Mouse (Mus musculus) retina, postnatal 7 days (tissue): ENCODE data around the gene Krt222.
"Not testable (repeated sequence)": the region's sequence is repeated elsewhere in the genome, so short reads cannot be mapped to it uniquely, and the experiment has no call there.

Experiments
- DNase-seq: peaks from one replicate; pipeline ENCODE4 v3.0.0-alpha.2; 2012; ENCODE audit warnings: low read depth, low spot score

Krt222 gene

DNA sequence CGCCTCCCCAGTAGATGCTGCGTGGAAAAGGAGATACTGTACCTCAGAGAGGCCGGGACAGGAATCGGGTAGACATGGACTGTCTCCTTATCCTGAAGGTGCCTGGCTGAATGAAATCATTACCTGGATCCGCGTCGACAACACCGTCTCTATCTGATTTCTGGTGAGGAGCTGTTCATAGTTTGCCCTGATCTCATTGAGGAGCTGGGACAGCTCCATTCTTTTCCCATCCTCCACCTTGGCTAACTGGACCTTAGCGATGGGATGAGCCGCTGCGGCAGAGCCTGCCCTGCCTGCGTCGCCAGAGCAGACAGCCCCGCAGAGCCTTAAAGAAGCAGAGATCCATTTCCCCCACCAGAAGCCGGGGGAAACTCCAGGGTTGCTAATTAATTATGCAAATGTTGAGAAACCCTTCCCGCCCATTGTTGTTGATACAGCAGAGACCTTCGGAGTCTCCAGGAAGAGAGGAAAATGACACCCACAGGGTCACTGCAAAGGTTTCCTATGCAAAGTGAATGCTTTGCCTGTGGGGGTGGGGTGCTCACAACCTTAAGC is at the start of gene Krt222:
Gene Krt222, minus strand, starts transcription at position 266 of the 555 bp plus-strand sequence.
- DNase-seq = no peak

GRCm38 (mm10) chr11:99292846-99293245 is 49.0 kb upstream of the Krt222 start:
- no peak for DNase-seq

DNA sequence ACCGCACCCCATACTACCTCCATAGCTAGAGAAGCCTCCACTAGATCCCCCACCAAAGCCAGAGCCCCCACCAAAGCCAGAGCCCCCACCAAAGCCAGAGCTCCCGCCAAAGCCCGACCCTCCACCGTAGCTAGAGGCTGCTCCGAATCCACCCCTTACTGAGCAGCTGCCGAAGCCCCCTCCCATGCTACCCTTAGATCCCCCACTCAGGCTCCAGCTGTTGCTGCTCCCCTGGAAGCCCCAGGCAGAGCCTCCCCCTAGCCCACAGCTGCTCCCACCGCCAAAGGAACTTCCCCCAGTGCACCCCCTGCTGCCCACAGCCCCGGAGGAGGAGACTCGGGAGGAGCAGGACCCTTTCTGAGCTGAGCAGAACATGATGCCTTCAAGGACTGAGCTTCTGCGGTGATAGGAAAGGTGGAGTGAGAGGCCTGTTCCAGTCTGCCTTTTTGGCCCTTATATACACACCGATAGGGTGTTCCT is 41.0 kb upstream of the Krt222 start, which contains the start of gene Krt24:
Gene Krt24, minus strand, starts transcription at position 430 of the 480 bp plus-strand sequence.
- DNase-seq = no peak

GRCm38 (mm10) chr11:99284011-99284410 is 40.1 kb upstream of the Krt222 start:
- no peak for DNase-seq

GRCm38 (mm10) chr11:99283334-99283733 is 39.4 kb upstream of the Krt222 start:
- no peak for DNase-seq

DNA sequence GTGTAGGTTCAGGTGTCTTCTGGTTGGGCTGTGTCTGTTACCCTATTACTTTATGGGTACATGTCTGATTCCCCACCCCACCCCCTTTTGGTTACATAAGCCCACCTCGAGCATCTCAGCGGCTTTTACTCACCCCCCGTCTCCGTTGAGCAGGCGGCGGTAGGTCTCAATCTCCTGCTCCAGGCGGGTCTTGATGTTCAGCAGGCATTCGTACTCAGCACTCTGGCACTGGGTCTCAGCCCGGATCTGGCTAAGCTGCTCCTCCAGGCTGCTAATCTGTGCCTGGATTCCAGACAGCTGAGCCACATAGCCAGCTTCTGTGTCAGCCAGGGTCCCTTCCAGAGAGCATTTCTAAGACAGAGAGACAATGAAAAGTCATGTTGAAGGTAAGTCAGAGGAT is 37.2 kb upstream of the Krt222 start:
- DNase-seq = no peak

DNA sequence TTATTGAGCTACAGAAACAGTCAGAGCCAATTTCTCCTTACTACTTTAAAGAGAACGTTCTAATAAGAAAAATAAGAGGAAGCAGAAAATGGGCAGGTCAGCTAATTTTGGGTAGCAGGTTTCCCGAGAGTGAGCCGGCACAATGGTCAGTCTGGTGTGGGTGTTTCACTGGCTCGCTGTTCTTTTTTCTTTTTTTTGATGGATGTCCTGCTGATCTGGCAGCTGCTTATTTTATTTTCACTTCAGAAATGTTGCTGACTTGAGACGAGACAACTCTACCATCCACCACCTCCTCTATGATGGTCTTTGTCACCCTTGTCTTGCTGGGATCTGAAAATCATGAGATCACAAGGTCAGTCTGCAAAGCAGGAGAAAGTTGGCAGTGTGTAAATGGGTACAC is 36.1 kb upstream of the Krt222 start:
- DNase-seq = no peak

DNA sequence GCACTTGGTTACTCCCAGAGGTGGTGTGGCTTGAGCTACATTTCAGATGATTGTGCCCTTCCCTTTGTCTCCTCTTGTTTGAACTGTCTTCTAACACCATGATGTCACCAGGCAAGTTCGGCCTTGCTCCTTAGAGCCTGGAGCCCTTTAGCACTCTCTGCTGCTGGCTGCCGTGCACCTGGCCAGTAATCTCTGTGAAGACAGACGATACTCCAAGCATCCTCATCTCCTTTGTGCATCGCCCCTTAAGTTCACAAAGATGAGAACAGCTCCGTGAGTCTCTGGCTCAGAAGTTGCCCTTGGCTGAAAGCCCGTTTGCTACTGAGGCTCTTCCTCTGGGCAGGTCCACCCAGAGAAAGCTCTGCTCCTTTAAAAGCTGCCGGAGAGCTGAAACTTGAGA is 32.9 kb upstream of the Krt222 start:
- DNase-seq = no peak

GRCm38 (mm10) chr11:99275624-99276023 is 31.7 kb upstream of the Krt222 start:
- DNase-seq = no peak

DNA sequence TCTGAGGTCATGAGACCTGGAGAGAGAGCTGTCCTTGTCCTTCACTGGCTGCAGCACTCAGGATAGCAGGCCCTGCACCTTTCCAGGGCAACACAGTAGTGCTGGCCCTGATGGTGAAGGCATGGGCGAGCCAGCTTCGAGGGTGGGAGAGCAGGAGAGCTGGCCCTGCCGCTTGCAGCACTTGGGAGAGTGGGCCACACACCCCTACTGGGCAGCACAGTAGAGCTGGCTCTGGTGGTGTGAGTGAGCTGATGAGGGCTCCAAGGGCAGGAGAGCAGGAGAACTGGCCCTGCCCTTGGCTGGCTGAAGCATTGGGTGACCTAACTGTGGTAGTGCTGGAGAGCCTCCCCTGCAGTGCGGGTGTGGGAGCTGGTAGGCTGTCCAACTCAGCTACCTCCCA is 28.8 kb upstream of the Krt222 start:
- DNase-seq = no peak

GRCm38 (mm10) chr11:99269192-99269591 is 25.3 kb upstream of the Krt222 start:
- DNase-seq = no peak

- DNase-seq = no peak
Observed at GRCm38 (mm10) chr11:99265796-99266195, 21.9 kb upstream of the Krt222 start.

- DNase-seq = no peak
Observed at GRCm38 (mm10) chr11:99265220-99265619, 21.3 kb upstream of the Krt222 start.

DNA sequence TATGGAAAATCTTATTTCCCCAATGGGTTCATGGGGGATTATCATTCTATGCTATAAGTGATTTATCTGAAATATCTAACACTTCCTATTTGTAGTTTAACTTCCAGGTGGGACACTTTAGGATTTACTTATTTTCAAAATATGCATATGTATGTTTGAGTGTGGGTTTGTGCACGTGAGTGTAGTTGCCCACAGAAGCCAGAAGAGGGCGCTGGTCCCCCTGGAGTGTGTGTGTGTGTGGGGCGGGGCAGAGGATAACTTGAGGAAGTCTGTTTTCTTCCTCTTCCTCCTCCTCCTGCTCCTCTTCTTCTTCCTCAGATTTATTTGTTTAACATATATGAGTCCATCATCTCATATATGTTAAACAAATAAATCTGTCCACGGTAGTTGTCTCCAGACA is 12.3 kb upstream of the Krt222 start:
- DNase-seq = no peak

GRCm38 (mm10) chr11:99255316-99255715 is 11.4 kb upstream of the Krt222 start:
- DNase-seq = no peak

GRCm38 (mm10) chr11:99253893-99254292 is 10.0 kb upstream of the Krt222 start:
- DNase-seq = no peak

DNA sequence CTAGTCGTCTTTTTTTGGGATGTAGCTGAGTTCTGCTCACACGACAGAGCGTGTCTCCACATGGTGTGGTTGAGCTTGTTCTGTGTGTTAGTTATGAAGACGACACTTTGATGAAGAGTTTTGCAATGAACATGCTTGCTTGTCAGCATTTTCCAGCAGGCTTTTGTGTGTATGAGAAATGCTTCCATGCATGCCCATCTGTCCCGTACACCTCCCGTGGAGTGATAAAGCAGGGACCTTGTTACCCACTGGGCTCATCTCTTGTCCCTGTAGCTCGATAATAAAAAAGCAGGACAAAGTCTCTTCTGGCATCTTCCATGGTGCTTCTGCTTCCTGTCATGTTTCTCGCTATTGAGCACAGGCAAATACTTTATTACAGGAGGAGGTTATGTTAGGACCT is 8.8 kb upstream of the Krt222 start:
- no peak for DNase-seq

- no peak for DNase-seq
Observed at GRCm38 (mm10) chr11:99250666-99251065, 6.8 kb upstream of the Krt222 start.

DNA sequence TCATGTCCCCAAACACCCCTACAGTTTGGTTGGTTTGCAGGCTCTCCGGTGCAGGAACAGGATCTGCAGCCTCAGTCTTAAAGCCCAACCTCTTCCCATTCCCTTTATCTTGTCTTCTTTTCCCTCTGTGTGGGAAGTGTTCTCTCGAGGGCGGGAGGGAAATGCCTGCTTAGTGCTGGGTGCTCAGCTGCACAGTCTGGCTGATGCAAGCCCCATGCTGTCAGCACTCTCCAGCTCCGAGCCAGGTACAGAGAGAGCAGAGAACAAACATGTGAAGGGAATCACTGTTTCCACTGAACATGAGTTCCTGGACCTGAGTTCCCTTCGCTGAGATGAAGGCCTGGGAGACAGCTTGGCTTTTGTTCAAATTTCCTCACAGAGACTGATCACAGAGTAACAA is 6.4 kb upstream of the Krt222 start:
- DNase-seq = no peak

GRCm38 (mm10) chr11:99249115-99249514 is 5.2 kb upstream of the Krt222 start:
- DNase-seq = no peak

DNA sequence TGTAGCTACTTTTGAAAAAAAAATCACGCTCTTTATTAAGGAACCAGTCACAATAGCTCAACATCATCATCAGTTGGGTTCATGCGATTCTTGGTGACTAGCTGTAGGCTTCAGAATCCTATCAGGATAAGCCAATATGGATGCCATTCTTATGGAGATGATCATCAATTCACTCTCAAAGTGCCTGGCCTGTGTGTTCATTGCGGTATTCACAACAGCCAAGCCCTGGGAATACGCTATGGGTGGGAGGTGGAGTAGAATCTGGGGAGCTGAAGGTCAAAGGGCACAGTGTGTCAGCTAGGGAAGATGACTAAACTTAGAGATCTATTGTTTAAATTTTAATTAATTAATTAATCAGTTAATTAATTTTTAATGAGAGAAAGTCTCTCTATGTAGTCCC is 4.0 kb upstream of the Krt222 start:
- DNase-seq = no peak

DNA sequence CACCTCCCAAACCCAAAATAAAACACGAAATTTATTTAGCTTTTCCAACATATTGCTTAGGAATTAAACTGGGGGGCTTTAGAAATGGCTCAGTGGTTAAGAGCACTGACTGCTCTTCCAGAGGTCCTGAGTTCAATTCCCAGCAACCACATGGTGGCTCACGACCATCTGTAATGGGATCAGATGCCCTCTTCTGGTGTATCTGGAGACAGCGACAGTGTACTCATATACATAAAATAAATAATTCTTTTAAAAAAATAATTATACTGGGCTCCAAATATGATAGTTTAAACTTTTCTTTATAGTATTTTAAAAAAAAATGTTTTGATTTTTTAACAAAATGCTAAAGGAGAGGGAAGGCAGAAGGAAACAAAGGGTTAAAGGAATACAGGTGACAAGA is 634 bp upstream of the Krt222 start:
- not testable (repeated sequence) for DNase-seq

DNA sequence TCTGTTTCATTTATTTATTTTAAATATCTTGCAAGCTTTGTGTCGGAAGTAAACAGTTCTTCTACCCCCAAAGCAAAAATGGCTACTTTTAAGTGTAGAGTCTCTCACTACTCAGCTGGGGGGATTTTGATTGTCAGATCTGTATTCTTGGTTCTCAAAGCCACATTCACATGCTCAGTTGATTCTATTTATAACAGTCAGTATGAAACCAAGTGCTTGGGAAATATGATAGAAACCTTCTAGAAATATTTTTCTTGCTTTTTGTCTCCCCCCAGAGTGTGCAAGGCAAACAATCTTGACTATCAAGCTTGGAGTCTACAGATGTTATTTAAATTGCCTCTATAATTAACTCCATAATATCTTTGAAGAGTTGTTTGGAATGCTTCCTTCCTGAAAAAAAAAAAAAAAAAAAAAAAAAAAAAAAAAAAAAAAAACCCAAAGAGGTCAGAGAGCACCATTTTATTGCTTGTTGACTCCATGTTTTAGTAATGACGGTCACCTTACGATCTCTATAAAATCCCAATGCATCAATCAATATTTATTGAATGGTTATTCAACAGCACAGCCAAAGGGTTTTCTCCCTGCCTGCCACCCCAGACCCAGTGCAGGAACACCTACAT is 575 bp downstream of the Krt222 start:
- DNase-seq = no peak

DNA sequence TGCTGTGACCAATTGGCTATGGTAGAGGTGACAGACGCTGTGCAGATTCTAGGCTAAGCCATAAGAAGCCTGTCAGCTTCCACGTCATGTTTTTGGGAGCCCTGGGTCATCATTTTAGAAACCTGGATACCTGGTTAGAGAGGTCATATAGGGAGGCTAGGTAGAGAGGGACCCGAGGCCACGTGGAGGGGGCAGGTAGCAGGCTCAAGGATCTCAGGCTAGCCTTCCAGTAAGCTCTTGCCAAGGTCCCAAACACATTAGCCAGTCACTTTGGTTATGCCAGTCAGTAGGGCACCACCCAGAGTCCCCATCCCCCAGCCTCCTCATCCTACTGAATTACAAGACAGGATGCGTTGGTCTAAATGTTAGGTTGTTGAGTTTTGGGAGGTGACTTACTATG is 1.8 kb downstream of the Krt222 start:
- no peak for DNase-seq
